Mouse (Mus musculus) left cerebral cortex, adult 2 months (tissue): ENCODE results near the gene Lrig1. TPM values are rescaled to one million over a fixed set of nuclear protein-coding genes. Genes with fewer than 3 reads are reported as not detected.

Experiments
- DNase-seq, 2 experiments: peaks; one replicate each; pipeline ENCODE4 v3.0.0; 2021 to 2022; ENCODE audit warnings: low spot score in 2 of 2, mixed read lengths in 1 of 2; ENCODE audit errors: extremely low spot score in 1 of 2
- H3K27ac ChIP-seq: fragments of 200-600 bp; 2 replicates; pipeline ENCODE4 v1.8.1; 2022
- H3K4me3 ChIP-seq: fragments of 200-600 bp; 2 replicates; pipeline ENCODE4 v1.8.1; 2022
- CTCF ChIP-seq: fragments of 200-600 bp; IDR thresholded peaks from 2 replicates; pipeline ENCODE4 v1.8.1; 2022; ENCODE audit warnings: antibody characterized with exemption, mild to moderate bottlenecking, moderate library complexity
- intact Hi-C: fragments of 180-260 bp; cut with DNase I; formaldehyde crosslinking; loops from one replicate; pipeline ENCODE4 v1.15.1; 2025
- total RNA-seq, 2 experiments: library from RNA; stranded (reverse); gene quantifications; 2 replicates each; pipeline ENCODE4 v1.2.3; 2021

The Lrig1 gene
- total RNA-seq, 2 experiments from 2014 or later = 26.0 to 27.3 TPM

- intact Hi-C loops = no loop called here
- no peak overlapping the region for H3K4me3 ChIP-seq
- no peak overlapping the region for H3K27ac ChIP-seq
- no peak for DNase-seq
- TF ChIP-seq CTCF = no peak
These were observed 33.4 kb downstream of the Lrig1 start for GRCm38 (mm10) chr6:94666432-94667119.

- no peak overlapping the region for H3K4me3 ChIP-seq
- intact Hi-C loops = no loop called here
- H3K27ac ChIP-seq = no peak overlapping the region
- no peak for DNase-seq
- no peak for TF ChIP-seq CTCF
These were observed 34.3 kb downstream of the Lrig1 start for GRCm38 (mm10) chr6:94665677-94666076.

- Histone ChIP-seq H3K27ac (no peak overlapping the region), H3K4me3 (no peak overlapping the region)
- intact Hi-C loops = no loop called here
- no peak for TF ChIP-seq CTCF
- no peak for DNase-seq
These were observed 34.7 kb downstream of the Lrig1 start for GRCm38 (mm10) chr6:94665248-94665647.

GRCm38 (mm10) chr6:94664000-94664399 lies 36.0 kb downstream of the Lrig1 start:
- intact Hi-C loops = loop anchor here (5.0 kb wide), 1 partner anchor 33 kb away; no protein-coding TSS in a partner anchor
- H3K27ac ChIP-seq = no peak overlapping the region
- no peak for TF ChIP-seq CTCF
- no peak for DNase-seq
- no peak overlapping the region for H3K4me3 ChIP-seq

- Histone ChIP-seq H3K4me3 (no peak overlapping the region), H3K27ac (no peak overlapping the region)
- DNase-seq = no peak
- no peak for TF ChIP-seq CTCF
- intact Hi-C loops = loop anchor here (5.0 kb wide), 1 partner anchor 35 kb away; no protein-coding TSS in a partner anchor
These were observed 38.0 kb downstream of the Lrig1 start for GRCm38 (mm10) chr6:94661923-94662322.

- no peak for TF ChIP-seq CTCF
- no peak for DNase-seq
- intact Hi-C loops = loop anchor here (5.0 kb wide), 1 partner anchor 36 kb away; no protein-coding TSS in a partner anchor
- H3K27ac ChIP-seq = no peak overlapping the region
- no peak overlapping the region for H3K4me3 ChIP-seq
These were observed 38.6 kb downstream of the Lrig1 start for GRCm38 (mm10) chr6:94661321-94661720.

GRCm38 (mm10) chr6:94659886-94660333 lies 40.0 kb downstream of the Lrig1 start:
- DNase-seq = no peak
- TF ChIP-seq CTCF = no peak
- intact Hi-C loops = loop anchor here (5.0 kb wide), 1 partner anchor 37 kb away; no protein-coding TSS in a partner anchor

GRCm38 (mm10) chr6:94658136-94658480 lies 41.9 kb downstream of the Lrig1 start:
- intact Hi-C loops = no loop called here
- no peak for DNase-seq
- Histone ChIP-seq H3K4me3 (no peak overlapping the region), H3K27ac (no peak overlapping the region)
- no peak for TF ChIP-seq CTCF

More at GRCm38 (mm10) chr6:94659886-94660333, 40.0 kb downstream of the Lrig1 start:
- H3K4me3 ChIP-seq = no peak overlapping the region
- no peak overlapping the region for H3K27ac ChIP-seq

- H3K27ac ChIP-seq = no peak overlapping the region
- TF ChIP-seq CTCF = no peak
- DNase-seq = no peak
- intact Hi-C loops = no loop called here
- no peak overlapping the region for H3K4me3 ChIP-seq
These were observed 42.5 kb downstream of the Lrig1 start for GRCm38 (mm10) chr6:94657204-94658135.

GRCm38 (mm10) chr6:94655818-94656478 lies 44.0 kb downstream of the Lrig1 start:
- H3K4me3 ChIP-seq = no peak overlapping the region
- intact Hi-C loops = no loop called here
- TF ChIP-seq CTCF = no peak
- DNase-seq = no peak
- no peak overlapping the region for H3K27ac ChIP-seq

GRCm38 (mm10) chr6:94653388-94654316 lies 46.3 kb downstream of the Lrig1 start:
- no peak overlapping the region for H3K4me3 ChIP-seq
- intact Hi-C loops = no loop called here
- no peak for DNase-seq
- no peak overlapping the region for H3K27ac ChIP-seq
- TF ChIP-seq CTCF = no peak
